Mouse (Mus musculus) neural tube, embryonic 12.5 days (tissue): ENCODE measurements at regions not wholly inside any gene's neighbourhood (a gene's known extent, or its start where the extent isn't known, plus 50 kb on each side); places are given as distances from the start of the nearest gene placed in this dataset.

Source experiments
- ATAC-seq: fragments of 200-750 bp; cut with Nextera tagmentation; 2 replicates; pipeline ENCODE4 v1.8.0; 2017; ENCODE audit warnings: low read depth, mild to moderate bottlenecking, moderate TSS enrichment, moderate library complexity; ENCODE audit not compliant: low FRiP score
- H3K27ac ChIP-seq: fragments of 300-500 bp; sonication (generic); 2 replicates; pipeline ENCODE4 v1.5.1; 2016
- H3K27me3 ChIP-seq: fragments of 300-500 bp; sonication (generic); replicated peaks from 2 replicates; pipeline ENCODE4 v1.6.1; 2016; ENCODE audit warnings: mild to moderate bottlenecking
- H3K36me3 ChIP-seq: fragments of 300-500 bp; sonication (generic); 2 replicates; pipeline ENCODE4 v1.6.1; 2016; ENCODE audit warnings: mild to moderate bottlenecking
- H3K4me1 ChIP-seq: fragments of 300-500 bp; sonication (generic); 2 replicates; pipeline ENCODE4 v1.6.1; 2016
- H3K4me2 ChIP-seq: fragments of 300-500 bp; sonication (generic); replicated peaks from 2 replicates; pipeline ENCODE4 v1.6.1; 2016; ENCODE audit warnings: mild to moderate bottlenecking
- H3K4me3 ChIP-seq: fragments of 300-500 bp; sonication (generic); 2 replicates; pipeline ENCODE4 v1.5.1; 2016
- H3K9ac ChIP-seq: fragments of 300-500 bp; sonication (generic); 2 replicates; pipeline ENCODE4 v1.6.1; 2016; ENCODE audit warnings: mild to moderate bottlenecking
- H3K9me3 ChIP-seq: fragments of 300-500 bp; sonication (generic); 2 replicates; pipeline ENCODE4 v1.6.1; 2016; ENCODE audit warnings: mild to moderate bottlenecking
- WGBS: fragments of 180-500 bp; shearing (Covaris S2); methylation state at CpG from one replicate; pipeline ENCODE4 v1.1.7; 2016; 5-methylcytosine and 5-hydroxymethylcytosine counted together

DNA sequence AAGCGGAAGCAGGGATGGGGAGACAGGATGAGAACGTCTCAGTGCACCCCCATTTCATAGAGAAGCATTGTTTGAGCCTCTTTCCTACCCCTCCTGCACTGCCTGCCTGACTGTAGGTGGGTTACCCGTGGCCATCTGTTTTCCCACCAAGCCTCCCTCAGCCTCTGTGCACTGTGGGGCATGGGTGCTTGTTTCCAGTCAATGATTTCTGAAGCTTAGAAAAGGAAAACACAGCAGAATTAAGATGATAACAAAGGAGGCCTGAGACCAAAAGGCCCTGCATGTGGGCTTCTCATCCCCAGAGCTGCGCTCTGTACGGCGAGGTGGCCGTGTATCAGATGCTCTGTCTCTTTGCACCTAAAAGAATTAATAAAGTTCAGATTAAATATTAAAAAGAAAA lies 92.9 kb upstream of the Pabpc6 start:
- no peak overlapping the region for H3K27ac ChIP-seq
- no peak for ATAC-seq
- no peaks in the 10 kb centered on the region for H3K27me3 ChIP-seq
- H3K4me2 ChIP-seq: no peak overlapping the region
- no peak overlapping the region for H3K9ac ChIP-seq
- H3K4me1 ChIP-seq: peaks cover 40% of the 10 kb centered on the region
- 15% methylated on average over 7 of the region's 7 CpGs for WGBS
- H3K9me3 ChIP-seq: no peaks in the 10 kb centered on the region
- H3K4me3 ChIP-seq: no peak overlapping the region
- H3K36me3 ChIP-seq: no peaks in the 10 kb centered on the region

DNA sequence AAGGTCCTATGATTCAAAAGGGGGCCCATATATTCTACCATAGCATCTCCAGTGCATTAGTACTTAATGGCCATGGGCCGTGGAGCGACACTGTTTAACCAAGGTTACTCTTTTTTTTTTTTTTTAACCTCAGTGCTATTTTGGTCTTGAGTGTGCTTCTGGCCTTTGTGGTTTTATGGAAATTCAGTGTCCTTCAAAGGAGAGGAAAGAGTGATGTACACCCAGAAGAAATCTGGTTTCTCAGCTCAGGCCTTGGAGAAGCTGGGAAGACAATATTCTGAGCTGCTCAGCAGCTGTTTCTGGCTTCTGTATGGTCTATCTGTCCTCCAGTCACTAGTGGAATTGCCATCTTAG lies 91.2 kb upstream of the Pabpc6 start:
- Histone ChIP-seq H3K9ac (no peak overlapping the region), H3K27me3 (no peaks in the 10 kb centered on the region), H3K4me1 (peaks cover 33% of the 10 kb centered on the region), H3K9me3 (no peaks in the 10 kb centered on the region), H3K4me2 (no peak overlapping the region), H3K4me3 (no peak overlapping the region), H3K36me3 (no peaks in the 10 kb centered on the region), H3K27ac (no peak overlapping the region)
- ATAC-seq: no peak
- 69% methylated on average over 2 of the region's 2 CpGs for WGBS

DNA sequence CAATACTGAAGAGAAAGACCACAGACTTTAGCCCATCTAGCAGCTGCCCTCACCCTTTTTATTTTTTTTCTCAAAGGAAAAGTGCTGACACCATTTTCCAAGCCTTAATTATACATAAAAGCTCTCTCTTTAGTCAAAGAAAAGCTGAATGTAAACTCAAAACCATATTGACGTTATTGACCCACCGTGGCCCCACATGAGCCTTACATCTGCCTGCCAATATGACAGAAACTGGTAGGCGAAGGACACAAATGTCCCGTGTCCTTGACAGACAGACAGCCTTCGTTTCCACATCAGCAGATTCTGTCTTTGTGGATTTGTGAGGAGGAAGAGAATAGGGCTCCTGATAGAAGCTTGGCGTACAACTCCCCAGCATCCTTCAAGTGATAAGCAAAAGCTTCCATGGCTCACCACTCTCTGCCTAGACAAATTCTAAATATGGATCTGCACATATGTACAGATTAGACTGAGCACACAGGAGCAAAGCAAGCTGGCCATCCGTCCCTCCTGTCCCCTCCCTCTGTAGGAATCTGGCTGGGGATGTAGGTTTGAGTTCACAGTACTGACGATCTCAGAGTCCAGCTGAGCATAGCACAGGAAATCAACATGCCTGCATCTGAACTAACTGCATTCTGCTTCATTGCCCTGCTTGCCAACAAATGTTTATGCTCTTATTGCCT lies 90.6 kb upstream of the Pabpc6 start:
- 70% methylated on average over 8 of the region's 8 CpGs for WGBS
- ATAC-seq: no peak
- H3K9ac ChIP-seq: no peak overlapping the region
- no peaks in the 10 kb centered on the region for H3K36me3 ChIP-seq
- peaks cover 31% of the 10 kb centered on the region for H3K4me1 ChIP-seq
- no peaks in the 10 kb centered on the region for H3K27me3 ChIP-seq
- H3K4me3 ChIP-seq: no peak overlapping the region
- no peaks in the 10 kb centered on the region for H3K9me3 ChIP-seq
- H3K4me2 ChIP-seq: no peak overlapping the region
- no peak overlapping the region for H3K27ac ChIP-seq

DNA sequence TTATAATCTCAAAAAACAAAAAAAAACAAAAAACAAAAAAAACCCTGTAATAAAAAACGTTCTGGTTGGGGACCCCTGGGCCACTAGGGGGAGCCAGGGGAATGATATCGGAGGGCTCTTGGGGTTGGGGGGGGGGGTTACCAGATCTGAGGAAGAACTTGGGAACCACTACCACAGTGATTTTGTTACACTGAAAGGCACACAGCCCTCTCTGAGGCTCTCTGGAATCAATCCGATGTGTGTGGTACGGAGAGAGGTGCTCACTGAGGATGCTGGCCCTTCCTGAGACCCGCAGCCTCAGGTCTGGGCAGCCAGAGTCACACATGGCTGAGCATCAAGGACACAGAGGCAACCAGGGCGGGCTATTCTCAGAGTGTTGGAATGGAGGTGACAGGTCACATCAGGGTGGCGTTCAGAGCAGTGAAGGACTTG lies 89.9 kb upstream of the Pabpc6 start:
- Histone ChIP-seq H3K9me3 (no peaks in the 10 kb centered on the region), H3K4me2 (peak overlapping the region; percentile 14; the same call in 1 of the 2 replicates), H3K4me3 (no peak overlapping the region), H3K9ac (no peak overlapping the region), H3K27ac (no peak overlapping the region), H3K4me1 (peaks cover 24% of the 10 kb centered on the region), H3K36me3 (no peaks in the 10 kb centered on the region), H3K27me3 (no peaks in the 10 kb centered on the region)
- no peak for ATAC-seq
- 19% methylated on average over 7 of the region's 7 CpGs for WGBS

- Histone ChIP-seq H3K27ac (no peak overlapping the region), H3K9ac (no peak overlapping the region), H3K27me3 (no peaks in the 10 kb centered on the region), H3K4me1 (peaks cover 15% of the 10 kb centered on the region), H3K4me2 (no peak overlapping the region), H3K9me3 (no peaks in the 10 kb centered on the region), H3K4me3 (no peak overlapping the region), H3K36me3 (no peaks in the 10 kb centered on the region)
- ATAC-seq: no peak
- WGBS: 96% methylated on average over 4 of the region's 4 CpGs
Observed at GRCm38 (mm10) chr17:9757725-9758251, 88.3 kb upstream of the Pabpc6 start.

DNA sequence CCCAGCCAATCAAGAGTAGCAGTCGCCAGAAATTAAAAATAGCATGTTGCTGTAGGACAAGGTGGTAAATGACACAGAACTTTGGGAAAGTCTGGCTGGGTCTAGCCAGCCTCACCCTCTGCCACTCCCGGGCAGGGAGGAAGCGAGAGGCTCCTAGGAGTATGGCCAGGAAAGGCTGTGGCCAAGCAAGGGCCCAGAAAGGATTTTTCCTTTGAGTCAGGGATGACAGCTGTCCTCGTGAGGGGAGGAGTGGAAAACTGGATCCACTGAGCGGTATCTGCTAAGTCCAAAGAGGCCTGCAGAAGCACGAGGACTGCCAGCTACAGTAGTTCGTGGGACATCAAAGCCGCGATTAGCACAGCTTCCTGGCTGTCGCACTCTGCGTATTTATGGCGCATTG lies 87.2 kb upstream of the Pabpc6 start:
- Histone ChIP-seq H3K27ac (no peak overlapping the region), H3K27me3 (no peaks in the 10 kb centered on the region), H3K4me2 (no peak overlapping the region), H3K9me3 (no peaks in the 10 kb centered on the region), H3K36me3 (no peaks in the 10 kb centered on the region), H3K9ac (no peak overlapping the region), H3K4me3 (no peak overlapping the region), H3K4me1 (peaks cover 10% of the 10 kb centered on the region)
- WGBS: 79% methylated on average over 12 of the region's 12 CpGs
- ATAC-seq: no peak

GRCm38 (mm10) chr17:9756196-9756595 lies 86.7 kb upstream of the Pabpc6 start:
- H3K27me3 ChIP-seq: no peaks in the 10 kb centered on the region
- no peak overlapping the region for H3K4me3 ChIP-seq
- peaks cover 10% of the 10 kb centered on the region for H3K4me1 ChIP-seq
- H3K36me3 ChIP-seq: no peaks in the 10 kb centered on the region
- no peak for ATAC-seq
- no peak overlapping the region for H3K9ac ChIP-seq
- H3K4me2 ChIP-seq: no peak overlapping the region
- no peak overlapping the region for H3K27ac ChIP-seq
- no peaks in the 10 kb centered on the region for H3K9me3 ChIP-seq
- 56% methylated on average over 3 of the region's 3 CpGs for WGBS

GRCm38 (mm10) chr17:9755576-9755975 lies 86.1 kb upstream of the Pabpc6 start:
- no peak overlapping the region for H3K4me2 ChIP-seq
- no peak for ATAC-seq
- WGBS: 78% methylated on average over 4 of the region's 4 CpGs
- H3K9ac ChIP-seq: no peak overlapping the region
- H3K27me3 ChIP-seq: no peaks in the 10 kb centered on the region
- H3K36me3 ChIP-seq: no peaks in the 10 kb centered on the region
- H3K4me3 ChIP-seq: no peak overlapping the region
- H3K27ac ChIP-seq: no peak overlapping the region
- H3K4me1 ChIP-seq: peaks cover 10% of the 10 kb centered on the region
- no peaks in the 10 kb centered on the region for H3K9me3 ChIP-seq

- no peak for ATAC-seq
- WGBS: 85% methylated on average over 2 of the region's 2 CpGs
- no peaks in the 10 kb centered on the region for H3K9me3 ChIP-seq
- H3K27me3 ChIP-seq: no peaks in the 10 kb centered on the region
- H3K4me3 ChIP-seq: no peak overlapping the region
- no peak overlapping the region for H3K27ac ChIP-seq
- no peak overlapping the region for H3K9ac ChIP-seq
- no peaks in the 10 kb centered on the region for H3K36me3 ChIP-seq
- no peak overlapping the region for H3K4me2 ChIP-seq
- H3K4me1 ChIP-seq: peaks cover 6% of the 10 kb centered on the region
Observed at GRCm38 (mm10) chr17:9754884-9755405, 85.4 kb upstream of the Pabpc6 start.

DNA sequence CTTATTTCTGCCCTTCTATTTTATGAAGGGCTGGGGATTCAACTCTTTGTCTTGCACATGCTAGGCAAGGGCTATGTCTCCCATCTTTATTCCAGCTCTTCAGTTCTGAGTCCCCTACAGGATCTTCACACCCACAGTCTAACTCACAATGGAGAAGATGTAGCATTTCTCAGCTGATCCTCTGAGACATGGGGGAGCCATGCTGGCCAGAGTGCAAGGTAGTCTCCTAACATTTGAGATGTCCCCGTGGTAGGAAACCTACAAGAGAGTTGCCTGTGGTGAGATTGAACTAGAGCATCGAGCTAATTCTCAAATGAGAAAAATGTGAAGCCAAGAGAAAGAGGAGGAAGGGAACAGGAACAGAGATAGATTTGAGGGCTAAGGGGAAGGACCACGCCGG lies 83.3 kb upstream of the Pabpc6 start:
- H3K9ac ChIP-seq: no peak overlapping the region
- H3K4me2 ChIP-seq: no peak overlapping the region
- WGBS: 88% methylated on average over 4 of the region's 4 CpGs
- no peaks in the 10 kb centered on the region for H3K36me3 ChIP-seq
- H3K9me3 ChIP-seq: no peaks in the 10 kb centered on the region
- H3K4me1 ChIP-seq: no peaks in the 10 kb centered on the region; the same call in 1 of the 2 replicates
- no peaks in the 10 kb centered on the region for H3K27me3 ChIP-seq
- no peak for ATAC-seq
- no peak overlapping the region for H3K4me3 ChIP-seq
- no peak overlapping the region for H3K27ac ChIP-seq

DNA sequence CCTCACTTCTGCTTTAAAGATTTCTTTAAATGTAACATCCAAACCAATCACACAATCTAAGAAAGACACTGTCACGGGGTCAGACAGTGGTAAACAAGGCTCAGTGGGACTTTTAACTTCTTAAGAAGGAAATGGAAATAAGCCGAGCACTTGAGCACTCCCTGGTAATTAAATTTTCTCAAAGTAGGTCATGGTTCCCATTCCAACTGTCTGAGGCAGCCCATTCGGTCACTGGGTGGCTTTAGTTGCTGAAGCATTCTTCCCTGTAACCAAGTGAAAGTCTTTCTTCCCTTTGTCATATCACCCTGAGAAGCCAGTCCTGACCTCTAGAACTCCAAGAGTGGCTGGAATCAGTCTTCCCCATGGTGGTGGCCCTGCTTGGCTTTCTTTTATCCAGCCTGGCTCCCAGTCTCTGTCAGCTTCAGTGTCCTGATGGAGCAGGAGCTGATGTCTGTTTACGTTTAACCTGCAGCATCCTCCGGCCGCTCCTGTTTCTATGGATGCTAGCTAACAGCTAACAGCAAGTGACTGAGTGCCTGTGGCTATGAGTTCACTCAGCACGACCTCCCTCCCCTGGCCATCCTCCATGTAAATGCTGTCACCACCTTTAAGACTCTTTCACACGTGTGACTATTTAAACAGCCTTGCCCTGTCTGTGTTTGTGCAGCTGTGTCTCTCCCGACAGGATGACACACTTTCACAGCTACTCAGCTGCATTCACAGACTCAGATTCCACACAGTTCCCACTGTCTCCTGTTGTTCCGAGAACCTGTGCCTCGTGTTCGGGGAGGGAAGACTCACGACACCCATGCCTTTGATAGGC lies 82.0 kb upstream of the Pabpc6 start:
- no peak overlapping the region for H3K4me3 ChIP-seq
- H3K27me3 ChIP-seq: no peaks in the 10 kb centered on the region
- WGBS: 53% methylated on average over 13 of the region's 13 CpGs
- ATAC-seq: no peak
- H3K4me2 ChIP-seq: no peak overlapping the region
- no peak overlapping the region for H3K9ac ChIP-seq
- H3K36me3 ChIP-seq: no peaks in the 10 kb centered on the region
- H3K4me1 ChIP-seq: no peaks in the 10 kb centered on the region; the same call in 1 of the 2 replicates
- H3K9me3 ChIP-seq: 0 out of 2 replicates have a peak, but pooled peaks cover 4% of the 10 kb centered on the region
- no peak overlapping the region for H3K27ac ChIP-seq

- Histone ChIP-seq H3K27ac (no peak overlapping the region), H3K4me3 (no peak overlapping the region), H3K27me3 (no peaks in the 10 kb centered on the region), H3K9ac (no peak overlapping the region), H3K9me3 (0 out of 2 replicates have a peak, but pooled peaks cover 4% of the 10 kb centered on the region), H3K4me2 (no peak overlapping the region), H3K36me3 (no peaks in the 10 kb centered on the region), H3K4me1 (no peaks in the 10 kb centered on the region)
- 95% methylated on average over 8 of the region's 8 CpGs for WGBS
- ATAC-seq: no peak
Observed at GRCm38 (mm10) chr17:9750046-9750445, 80.5 kb upstream of the Pabpc6 start.
